Mouse (Mus musculus) megakaryocyte, embryonic 14.5 days (primary cell): ENCODE measurements around the gene Sema6b.

Experiments
- FLI1 ChIP-seq: IDR thresholded peaks from 2 replicates; pipeline ENCODE4 v1.6.1; 2012; ENCODE audit warnings: low read length, inconsistent platforms, mixed read lengths
- GATA1 ChIP-seq: IDR thresholded peaks from 3 replicates; pipeline ENCODE4 v1.6.1; 2012; ENCODE audit warnings: mixed read lengths, low read length, inconsistent platforms, borderline replicate concordance

DNA sequence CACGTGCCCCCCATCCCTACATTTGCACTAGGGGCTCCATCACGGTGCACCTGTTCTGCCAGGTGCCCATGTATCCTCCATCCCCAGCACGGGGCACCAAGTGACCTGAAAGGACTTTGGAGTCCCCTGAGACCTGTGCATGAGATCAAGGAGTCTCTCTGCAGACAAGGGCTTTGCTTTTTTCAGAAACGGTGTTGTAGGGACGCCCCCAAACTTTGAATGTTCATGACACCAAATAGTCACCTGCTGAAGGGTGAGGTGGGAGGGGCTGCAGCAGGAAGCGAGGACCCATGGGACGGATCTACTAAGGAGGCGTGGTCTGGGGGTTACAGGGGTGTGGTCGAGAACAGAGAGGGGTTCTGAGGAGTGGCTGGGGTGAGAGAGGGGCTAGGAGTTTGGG, 8.1 kb upstream of the Sema6b start:
- no peak for TF ChIP-seq GATA1
- no peak for TF ChIP-seq FLI1
